Comparison of ENCODE assay signal across 11 mouse cellular contexts in the genomic region with DNA sequence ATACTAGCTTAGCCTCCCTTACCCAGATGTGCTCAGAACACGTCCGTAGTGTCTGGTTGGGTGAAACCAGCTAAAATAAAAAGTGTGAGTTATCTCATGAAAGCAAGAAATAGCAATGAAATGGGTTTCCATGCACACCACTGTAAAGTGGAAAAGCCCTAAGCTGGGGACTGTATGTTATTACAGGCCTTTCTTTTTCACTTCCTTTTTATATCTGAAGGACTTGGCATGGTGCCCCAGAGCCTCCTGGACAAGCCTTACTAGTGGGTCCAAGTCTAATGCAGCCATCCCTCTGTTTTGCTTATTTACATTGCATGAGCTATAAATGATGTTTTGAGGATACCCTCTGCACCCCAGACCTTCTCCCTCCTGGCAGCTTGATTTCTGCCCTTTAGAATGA. TPM values are rescaled to one million over a fixed set of nuclear protein-coding genes. Genes with fewer than 3 reads are reported as not detected.
DNase-seq lines count a peak whose midpoint lies in the region; ATAC-seq lines count a peak whose summit lies in the region.
"Had no signal": no experiment of that assay in that cellular context is flagged by ENCODE, and none has a peak within 500 bp of the region (broad histone marks: within the 10 kb centered on the region; RNA-seq: fewer than 3 reads in every experiment).

No protein-coding gene starts in this region.

- H3K4me1 ChIP-seq in kidney, embryonic 14.5 days (ENCODE audit: control insufficient read depth, insufficient read depth, low read length) = no peaks in the 10 kb centered on the region
- H3K4me1 ChIP-seq: forebrain, embryonic 13.5 days; hindbrain, embryonic 10.5 days; neural tube, embryonic 12.5 days had no signal

- no peak overlapping the region for H3K27ac ChIP-seq in kidney, embryonic 14.5 days (ENCODE audit: low read depth, low read length)
- H3K27ac ChIP-seq: forebrain, embryonic 13.5 days; hindbrain, embryonic 10.5 days; liver, embryonic 15.5 days; neural tube, embryonic 12.5 days had no signal

- ATAC-seq in kidney, embryonic 14.5 days (ENCODE audit: low FRiP score, low TSS enrichment) = no peak
- ATAC-seq in granulocyte monocyte progenitor cell, adult 5-6 weeks (replicated peaks; ENCODE audit: poor library complexity, severe bottlenecking) = peak; percentile 69
- 0 out of 2 replicates have a peak, but pooled peaks have one; percentile 37 for ATAC-seq in megakaryocyte progenitor cell, adult 5-6 weeks (replicated peaks; ENCODE audit: poor library complexity)
- ATAC-seq: forebrain, embryonic 13.5 days had no signal

- H3K9me3 ChIP-seq in kidney, embryonic 14.5 days (ENCODE audit: control insufficient read depth, low read length) = no peaks in the 10 kb centered on the region
- H3K9me3 ChIP-seq: forebrain, embryonic 13.5 days; hindbrain, embryonic 10.5 days; liver, embryonic 15.5 days; neural tube, embryonic 12.5 days had no signal

- H3K27me3 ChIP-seq in kidney, embryonic 14.5 days (ENCODE audit: control insufficient read depth, insufficient read depth, low read length) = no peaks in the 10 kb centered on the region
- H3K27me3 ChIP-seq: forebrain, embryonic 13.5 days; liver, embryonic 15.5 days; neural tube, embryonic 12.5 days had no signal

- peak; percentile 17 for DNase-seq in kidney, adult 9 months
- peak; percentile 41 for DNase-seq in right cerebral cortex, postnatal 4 days
- DNase-seq in right cerebral cortex, adult 18-20 months = no peak
- DNase-seq in neural tube, embryonic 10.5 days (ENCODE audit: extremely low spot score, low spot score) = no peak

- H3K4me3 ChIP-seq in kidney, embryonic 14.5 days (ENCODE audit: low read length) = no peak overlapping the region
- H3K4me3 ChIP-seq: forebrain, embryonic 13.5 days; hindbrain, embryonic 10.5 days; liver, embryonic 15.5 days; neural tube, embryonic 12.5 days had no signal

- no peak overlapping the region for H3K9ac ChIP-seq in kidney, embryonic 14.5 days (ENCODE audit: low read depth, low read length)
- H3K9ac ChIP-seq: forebrain, embryonic 13.5 days; liver, embryonic 15.5 days; neural tube, embryonic 12.5 days had no signal

- no peaks in the 10 kb centered on the region for H3K36me3 ChIP-seq in kidney, embryonic 14.5 days (ENCODE audit: control insufficient read depth, insufficient read depth, low read length)
- H3K36me3 ChIP-seq: hindbrain, embryonic 10.5 days; liver, embryonic 15.5 days; neural tube, embryonic 12.5 days had no signal

- H3K4me2 ChIP-seq in kidney, embryonic 14.5 days (replicated peaks; ENCODE audit: low read depth, low read length) = no peak overlapping the region
- H3K4me2 ChIP-seq: forebrain, embryonic 13.5 days; liver, embryonic 15.5 days; neural tube, embryonic 12.5 days had no signal

- 93% methylated on average over 2 of the region's 2 CpGs for WGBS in kidney, embryonic 14.5 days

RNA-seq across cellular contexts. Expression of a gene that starts 4.9 kb away (rescaled TPM):
- polyA plus RNA-seq in kidney, embryonic 14.5 days (2014; fragmentation: Nextera tagmentation; extraction: Ambion mirVana) = not detected in 2 replicates
- total RNA-seq in granulocyte monocyte progenitor cell, adult 5-6 weeks (2014; fragmentation: Nextera tagmentation) = not detected in 2 replicates
- not detected in 2 replicates for total RNA-seq in granulocyte monocyte progenitor cell, adult 5-6 weeks (2017)
- 0.05 TPM in 1 of 2 replicates, not detected in the other for total RNA-seq in megakaryocyte progenitor cell, adult 5-6 weeks (2015)
- total RNA-seq in megakaryocyte progenitor cell, adult 5-6 weeks (2017) = 0.14 and 0.17 TPM in 2 replicates
- polyA plus RNA-seq: neural tube, embryonic 12.5 days had no signal

RNA-seq across cellular contexts. Expression of a gene that starts 43.6 kb away (rescaled TPM):
- 203 and 243 TPM in 2 replicates for polyA plus RNA-seq in kidney, embryonic 14.5 days (2014; fragmentation: Nextera tagmentation; extraction: Ambion mirVana)
- 84.8 and 88.9 TPM in 2 replicates for total RNA-seq in granulocyte monocyte progenitor cell, adult 5-6 weeks (2014; fragmentation: Nextera tagmentation)
- 218 and 268 TPM in 2 replicates for total RNA-seq in granulocyte monocyte progenitor cell, adult 5-6 weeks (2017)
- total RNA-seq in megakaryocyte progenitor cell, adult 5-6 weeks (2015) = 121 and 132 TPM in 2 replicates
- total RNA-seq in megakaryocyte progenitor cell, adult 5-6 weeks (2017) = 221 and 234 TPM in 2 replicates

Comparison
In these comparisons a context has a peak if more than half of its experiments do, and no peak if none do; other contexts are left out.
1. DNase-seq: peak in kidney, adult 9 months (single experiment) and right cerebral cortex, postnatal 4 days (single experiment); none in right cerebral cortex, adult 18-20 months (single experiment) and neural tube, embryonic 10.5 days (single experiment).